Mouse (Mus musculus) lung, postnatal 0 days (tissue): ENCODE results near the gene Tek. TPM values are rescaled to one million over a fixed set of nuclear protein-coding genes. Genes with fewer than 3 reads are reported as not detected.
A peak's percentile ranks its signal among the peaks of the same experiment; 100 is the strongest.

ENCODE experiments used
- ATAC-seq: fragments of 200-750 bp; cut with Nextera tagmentation; 2 replicates; pipeline ENCODE4 v1.8.0; 2017; ENCODE audit warnings: moderate library complexity
- DNase-seq: peaks from one replicate; pipeline ENCODE4 v3.0.0-alpha.2; 2016; ENCODE audit warnings: low spot score
- H3K27ac ChIP-seq: fragments of 300-500 bp; sonication (generic); 2 replicates; pipeline ENCODE4 v1.5.1; 2014; ENCODE audit warnings: antibody characterized with exemption, mild to moderate bottlenecking, low read length, mixed read lengths
- H3K27me3 ChIP-seq: fragments of 300-500 bp; sonication (generic); replicated peaks from 2 replicates; pipeline ENCODE4 v1.6.1; 2014; ENCODE audit warnings: low read length, mixed read lengths; ENCODE audit not compliant: insufficient read depth
- H3K36me3 ChIP-seq: fragments of 300-500 bp; sonication (generic); 2 replicates; pipeline ENCODE4 v1.6.1; 2014; ENCODE audit warnings: low read length, mixed read lengths; ENCODE audit not compliant: insufficient read depth
- H3K4me1 ChIP-seq: fragments of 300-500 bp; sonication (generic); 2 replicates; pipeline ENCODE4 v1.6.1; 2014; ENCODE audit warnings: antibody characterized with exemption, low read depth, low read length, mixed read lengths; ENCODE audit not compliant: insufficient read depth
- H3K4me2 ChIP-seq: fragments of 300-500 bp; sonication (generic); replicated peaks from 2 replicates; pipeline ENCODE4 v1.6.1; 2014; ENCODE audit warnings: low read depth, mild to moderate bottlenecking, low read length, moderate library complexity, mixed read lengths
- H3K4me3 ChIP-seq: fragments of 300-500 bp; sonication (generic); 2 replicates; pipeline ENCODE4 v1.5.1; 2014; ENCODE audit warnings: low read depth, low read length
- H3K9ac ChIP-seq: fragments of 300-500 bp; sonication (generic); replicated peaks from 2 replicates; pipeline ENCODE4 v1.6.1; 2014; ENCODE audit warnings: low read depth, mild to moderate bottlenecking
- H3K9me3 ChIP-seq: fragments of 300-500 bp; sonication (generic); 2 replicates; pipeline ENCODE4 v1.6.1; 2016; ENCODE audit warnings: low read length, mixed read lengths
- CTCF ChIP-seq: IDR thresholded peaks from 2 replicates; pipeline ENCODE4 v1.5.1; 2016; ENCODE audit warnings: antibody characterized with exemption, mild to moderate bottlenecking
- EP300 ChIP-seq: IDR thresholded peaks from 2 replicates; pipeline ENCODE4 v1.6.1; 2016; ENCODE audit warnings: antibody characterized with exemption, mild to moderate bottlenecking, control low read depth
- WGBS: fragments of 180-500 bp; shearing (Covaris S2); extraction: QIAGEN DNeasy Blood & Tissue Kit; methylation state at CpG from one replicate; pipeline ENCODE4 v1.1.7; 2014; 5-methylcytosine and 5-hydroxymethylcytosine counted together
- polyA plus RNA-seq: library from polyadenylated mRNA; unstranded; fragments of >200 nt; fragmentation: Nextera tagmentation; extraction: Ambion mirVana; gene quantifications from 2 replicates; pipeline ENCODE4 v1.2.1, GENCODE M21; 2015

Gene Tek
- polyA plus RNA-seq, 1 experiment from 2014 or later: 71.8 TPM

- H3K9me3 ChIP-seq: no peaks in the 10 kb centered on the region
- H3K4me2 ChIP-seq: no peak overlapping the region
- ATAC-seq (peak; percentile 85), DNase-seq (peak; percentile 68)
- WGBS: 37% methylated on average over 6 of the region's 6 CpGs
- H3K4me3 ChIP-seq: no peak overlapping the region
- TF ChIP-seq CTCF: no peak
- peak; percentile 71 for TF ChIP-seq EP300
- H3K36me3 ChIP-seq: no peaks in the 10 kb centered on the region
- no peak overlapping the region for H3K9ac ChIP-seq
- no peaks in the 10 kb centered on the region for H3K27me3 ChIP-seq
- H3K27ac ChIP-seq: peak overlapping the region; percentile 48
- no peaks in the 10 kb centered on the region; the same call in 1 of the 2 replicates for H3K4me1 ChIP-seq
Measured at GRCm38 (mm10) chr4:94829924-94830386, 90.9 kb downstream of the Tek start.

DNA sequence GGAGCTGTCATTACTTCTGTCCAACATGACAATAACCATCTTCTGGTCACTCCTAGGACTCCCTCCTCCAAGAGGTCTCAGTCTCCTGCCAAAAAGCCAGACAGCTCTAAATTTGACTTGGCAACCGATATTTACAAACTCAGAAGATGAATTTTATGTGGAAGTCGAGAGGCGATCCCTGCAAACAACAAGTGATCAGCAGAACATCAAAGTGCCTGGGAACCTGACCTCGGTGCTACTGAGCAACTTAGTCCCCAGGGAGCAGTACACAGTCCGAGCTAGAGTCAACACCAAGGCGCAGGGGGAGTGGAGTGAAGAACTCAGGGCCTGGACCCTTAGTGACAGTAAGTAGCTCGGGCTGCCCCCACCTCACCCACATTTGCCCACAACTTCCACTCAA lies 98.0 kb downstream of the Tek start:
- Histone ChIP-seq H3K9me3 (no peaks in the 10 kb centered on the region), H3K4me2 (no peak overlapping the region), H3K27ac (no peak overlapping the region), H3K36me3 (no peaks in the 10 kb centered on the region), H3K9ac (no peak overlapping the region), H3K4me1 (no peaks in the 10 kb centered on the region), H3K27me3 (no peaks in the 10 kb centered on the region), H3K4me3 (no peak overlapping the region)
- TF ChIP-seq EP300: no peak
- TF ChIP-seq CTCF: no peak
- ATAC-seq (no peak), DNase-seq (no peak)
- 42% methylated on average over 7 of the region's 7 CpGs for WGBS

- Histone ChIP-seq H3K27ac (no peak overlapping the region), H3K4me2 (no peak overlapping the region), H3K4me3 (no peak overlapping the region), H3K9me3 (no peaks in the 10 kb centered on the region), H3K27me3 (no peaks in the 10 kb centered on the region), H3K36me3 (no peaks in the 10 kb centered on the region), H3K9ac (no peak overlapping the region), H3K4me1 (peaks cover 3% of the 10 kb centered on the region; the same call in 1 of the 2 replicates)
- TF ChIP-seq CTCF: no peak
- TF ChIP-seq EP300: no peak
- ATAC-seq: no peak
- WGBS: 70% methylated on average over 7 of the region's 7 CpGs
- DNase-seq: no peak
Measured at GRCm38 (mm10) chr4:94853301-94853700, 114.2 kb downstream of the Tek start.

DNA sequence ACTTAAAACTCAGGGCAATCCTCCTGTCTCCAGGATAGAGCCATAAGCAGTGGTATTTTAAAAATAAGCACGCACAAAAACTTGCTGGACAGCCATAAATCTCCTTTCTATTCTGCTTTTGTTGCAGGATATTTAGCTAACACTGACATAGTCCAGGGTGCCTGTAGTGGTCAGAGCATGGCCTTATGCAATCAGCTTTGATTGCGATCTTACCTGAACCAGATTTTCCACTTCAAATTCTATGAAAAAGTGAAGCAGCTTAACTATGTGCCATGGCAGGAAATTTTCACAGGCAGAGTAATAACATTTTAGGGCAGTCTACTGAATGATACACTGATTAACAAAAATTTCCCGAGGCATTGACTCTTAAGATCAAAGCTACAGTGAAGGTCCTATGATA lies 115.2 kb downstream of the Tek start:
- H3K36me3 ChIP-seq: no peaks in the 10 kb centered on the region
- no peaks in the 10 kb centered on the region for H3K27me3 ChIP-seq
- 56% methylated on average over 3 of the region's 3 CpGs for WGBS
- no peaks in the 10 kb centered on the region for H3K9me3 ChIP-seq
- no peak overlapping the region for H3K4me2 ChIP-seq
- TF ChIP-seq EP300 (peak; percentile 33; the same call in 1 of the 2 replicates), CTCF (no peak)
- ATAC-seq: peak; percentile 80
- no peak overlapping the region for H3K9ac ChIP-seq
- no peak overlapping the region for H3K27ac ChIP-seq
- DNase-seq: peak; percentile 79
- H3K4me1 ChIP-seq: peaks cover 3% of the 10 kb centered on the region; the same call in 1 of the 2 replicates
- no peak overlapping the region for H3K4me3 ChIP-seq

GRCm38 (mm10) chr4:94855201-94855600 lies 116.1 kb downstream of the Tek start:
- H3K4me1 ChIP-seq: peaks cover 3% of the 10 kb centered on the region; the same call in 1 of the 2 replicates
- H3K36me3 ChIP-seq: no peaks in the 10 kb centered on the region
- TF ChIP-seq EP300: no peak; the same call in 1 of the 2 replicates
- TF ChIP-seq CTCF: no peak
- H3K9ac ChIP-seq: no peak overlapping the region
- H3K9me3 ChIP-seq: no peaks in the 10 kb centered on the region
- ATAC-seq: no peak; the same call in 1 of the 2 replicates
- H3K4me3 ChIP-seq: no peak overlapping the region
- no peak overlapping the region for H3K27ac ChIP-seq
- no peak overlapping the region for H3K4me2 ChIP-seq
- 31% methylated on average over 3 of the region's 3 CpGs for WGBS
- peak; percentile 16 for DNase-seq
- H3K27me3 ChIP-seq: no peaks in the 10 kb centered on the region

DNA sequence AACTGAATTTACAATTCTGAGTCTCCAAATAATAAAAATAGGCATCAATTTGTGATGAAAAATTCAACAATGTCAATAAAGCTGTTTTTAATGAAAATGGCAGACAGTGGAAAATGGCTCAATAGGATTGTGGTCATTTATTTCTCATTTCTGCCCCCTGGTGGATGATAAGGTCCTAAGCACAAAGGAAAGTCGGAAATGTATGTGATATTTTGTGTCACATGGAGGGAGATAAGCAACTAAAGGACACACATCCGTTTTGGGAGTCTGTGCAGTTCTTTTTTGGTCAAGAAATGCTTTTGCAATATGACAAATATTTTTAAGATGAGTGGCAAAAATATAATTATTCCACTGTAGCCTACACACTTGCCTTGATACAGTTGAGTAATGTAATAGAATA lies 161.7 kb downstream of the Tek start:
- Histone ChIP-seq H3K9me3 (no peaks in the 10 kb centered on the region), H3K27me3 (no peaks in the 10 kb centered on the region), H3K4me1 (no peaks in the 10 kb centered on the region), H3K9ac (no peak overlapping the region), H3K27ac (no peak overlapping the region), H3K4me2 (no peak overlapping the region), H3K36me3 (no peaks in the 10 kb centered on the region), H3K4me3 (no peak overlapping the region)
- peak; percentile 69 for DNase-seq
- peak; percentile 73 for TF ChIP-seq CTCF
- TF ChIP-seq EP300: no peak
- WGBS: 5% methylated on average over 2 of the region's 2 CpGs
- ATAC-seq: no peak

DNA sequence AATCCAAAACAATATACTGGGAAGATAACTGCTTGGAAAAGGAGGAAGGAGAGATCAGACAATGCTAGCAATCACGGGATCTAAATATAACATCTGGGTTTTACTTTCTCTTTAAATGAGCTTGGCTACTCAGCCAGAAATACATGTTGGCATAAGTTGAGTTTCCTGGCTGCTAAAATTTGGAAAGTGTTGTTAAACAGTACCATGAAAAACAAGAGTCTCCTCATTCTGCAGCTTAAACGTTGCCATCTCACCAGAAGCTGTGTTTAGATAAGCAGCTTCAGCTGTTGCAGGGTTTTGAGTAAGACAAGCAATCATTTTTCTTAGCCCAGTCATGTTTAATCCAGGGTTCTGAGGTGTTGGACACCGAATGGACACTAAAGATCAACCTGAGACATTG lies 162.7 kb downstream of the Tek start:
- H3K27ac ChIP-seq: no peak overlapping the region
- no peak overlapping the region for H3K4me2 ChIP-seq
- H3K4me1 ChIP-seq: no peaks in the 10 kb centered on the region
- TF ChIP-seq CTCF (no peak), EP300 (no peak)
- WGBS: 30% methylated on average over 3 of the region's 3 CpGs
- ATAC-seq: no peak
- no peaks in the 10 kb centered on the region for H3K27me3 ChIP-seq
- no peak overlapping the region for H3K9ac ChIP-seq
- no peak overlapping the region for H3K4me3 ChIP-seq
- no peaks in the 10 kb centered on the region for H3K36me3 ChIP-seq
- H3K9me3 ChIP-seq: no peaks in the 10 kb centered on the region
- no peak for DNase-seq

Other genes with a start within 250 kb of the Tek start
- gene Gm10306, start 182.7 kb upstream of the Tek start, polyA plus RNA-seq: 0.70 and 1.3 TPM in 2 replicates
- 10.6 and 12.9 TPM in 2 replicates for gene Caap1, start 182.5 kb upstream of the Tek start, polyA plus RNA-seq
- 36.5 and 37.9 TPM in 2 replicates for gene Plaa, start 136.0 kb upstream of the Tek start, polyA plus RNA-seq
- gene Ift74, start 124.8 kb upstream of the Tek start, polyA plus RNA-seq: 22.0 and 24.8 TPM in 2 replicates
- 0.05 and 0.13 TPM in 2 replicates for gene Lrrc19, start 89.1 kb upstream of the Tek start, polyA plus RNA-seq
- gene Eqtn, start 189.6 kb downstream of the Tek start, polyA plus RNA-seq: 0.13 TPM in 1 of 2 replicates, not detected in the other
- 25.5 and 28.9 TPM in 2 replicates for gene Mysm1, start 239.8 kb downstream of the Tek start, polyA plus RNA-seq